Mouse (Mus musculus) hindbrain, embryonic 11.5 days (tissue): ENCODE measurements at regions not wholly inside any gene's neighbourhood (a gene's known extent, or its start where the extent isn't known, plus 50 kb on each side); places are given as distances from the start of the nearest gene placed in this dataset.

Experiments
- ATAC-seq: fragments of 200-750 bp; cut with Nextera tagmentation; 2 replicates; pipeline ENCODE4 v1.8.0; 2017; ENCODE audit warnings: mild to moderate bottlenecking, moderate TSS enrichment, moderate library complexity; ENCODE audit not compliant: low FRiP score
- DNase-seq: peaks from one replicate; pipeline ENCODE4 v3.0.0-alpha.2; 2015; ENCODE audit warnings: low spot score
- H3K27ac ChIP-seq: fragments of 300-500 bp; sonication (generic); 2 replicates; pipeline ENCODE4 v1.5.1; 2014; ENCODE audit warnings: mild to moderate bottlenecking, low read depth, low read length
- H3K27me3 ChIP-seq: fragments of 300-500 bp; sonication (generic); 2 replicates; pipeline ENCODE4 v1.6.1; 2014; ENCODE audit warnings: mild to moderate bottlenecking, low read length, moderate library complexity, mixed read lengths; ENCODE audit not compliant: control insufficient read depth, insufficient read depth
- H3K36me3 ChIP-seq: fragments of 300-500 bp; sonication (generic); 2 replicates; pipeline ENCODE4 v1.6.1; 2014; ENCODE audit warnings: mild to moderate bottlenecking, low read length, moderate library complexity, mixed read lengths; ENCODE audit not compliant: control insufficient read depth, insufficient read depth
- H3K4me1 ChIP-seq: fragments of 300-500 bp; sonication (generic); replicated peaks from 2 replicates; pipeline ENCODE4 v1.6.1; 2014; ENCODE audit warnings: low read length, mixed read lengths; ENCODE audit not compliant: control insufficient read depth, insufficient read depth
- H3K4me2 ChIP-seq: fragments of 300-500 bp; sonication (generic); replicated peaks from 2 replicates; pipeline ENCODE4 v1.6.1; 2014; ENCODE audit warnings: mild to moderate bottlenecking, low read depth, low read length
- H3K4me3 ChIP-seq: fragments of 300-500 bp; sonication (generic); 2 replicates; pipeline ENCODE4 v1.5.1; 2014; ENCODE audit warnings: low read depth, low read length
- H3K9ac ChIP-seq: fragments of 300-500 bp; sonication (generic); 2 replicates; pipeline ENCODE4 v1.6.1; 2014; ENCODE audit warnings: low read depth, low read length
- H3K9me3 ChIP-seq: fragments of 300-500 bp; sonication (generic); 2 replicates; pipeline ENCODE4 v1.6.1; 2016; ENCODE audit warnings: low read length; ENCODE audit not compliant: control insufficient read depth
- WGBS: fragments of 180-500 bp; shearing (Covaris S2); extraction: QIAGEN DNeasy Blood & Tissue Kit; methylation state at CpG from one replicate; pipeline ENCODE4 v1.1.7; 2014; 5-methylcytosine and 5-hydroxymethylcytosine counted together

- H3K36me3 ChIP-seq = no peaks in the 10 kb centered on the region
- WGBS = 100% methylated on average over 1 of the region's 1 CpGs
- H3K9ac ChIP-seq = no peak overlapping the region
- no peaks in the 10 kb centered on the region for H3K4me1 ChIP-seq
- no peak for ATAC-seq
- H3K27ac ChIP-seq = no peak overlapping the region
- H3K9me3 ChIP-seq = no peaks in the 10 kb centered on the region
- H3K4me2 ChIP-seq = no peak overlapping the region
- H3K27me3 ChIP-seq = no peaks in the 10 kb centered on the region
- no peak for DNase-seq
- no peak overlapping the region for H3K4me3 ChIP-seq
These were observed 156.8 kb upstream of the Glra1 start for GRCm38 (mm10) chr11:55764846-55765245.
